Mouse (Mus musculus): Measurements from ENCODE around the gene C330007P06Rik.

DNA sequence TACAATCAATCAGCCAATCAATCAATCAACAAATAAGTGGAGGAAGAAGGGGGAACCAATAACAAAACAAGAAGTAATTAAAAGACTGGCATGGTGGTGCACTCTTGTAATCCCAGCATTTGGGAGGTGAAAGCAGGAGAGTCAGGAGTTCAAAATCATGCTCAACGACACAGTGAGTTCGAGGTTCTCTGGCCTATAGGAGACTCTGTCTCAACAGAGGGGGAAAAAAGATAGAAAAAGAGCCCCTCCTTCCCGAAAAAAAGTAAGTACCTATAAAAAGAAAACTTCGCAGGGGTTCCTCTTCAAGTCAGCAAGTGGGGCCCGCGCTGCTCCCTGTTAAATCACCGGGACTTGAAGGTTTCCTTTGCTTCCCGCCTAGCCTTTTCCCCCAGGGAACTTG is at the start of gene C330007P06Rik, which contains the start of gene Ube2a:
- TF ChIP-seq CTCF (IDR thresholded peaks at IDR 0.05; ENCODE audit: low read depth) (no peak), EP300 (IDR thresholded peaks at IDR 0.05; ENCODE audit: low read depth) (no peak)

Measured in liver, postnatal 0 days (tissue).